Mouse (Mus musculus) megakaryocyte, embryonic 14.5 days (primary cell): Measurements from ENCODE around the gene Iqca.

Source experiments
- FLI1 ChIP-seq: IDR thresholded peaks from 2 replicates; pipeline ENCODE4 v1.6.1; 2012; ENCODE audit warnings: low read length, inconsistent platforms, mixed read lengths
- GATA1 ChIP-seq: IDR thresholded peaks from 3 replicates; pipeline ENCODE4 v1.6.1; 2012; ENCODE audit warnings: mixed read lengths, low read length, inconsistent platforms, borderline replicate concordance

DNA sequence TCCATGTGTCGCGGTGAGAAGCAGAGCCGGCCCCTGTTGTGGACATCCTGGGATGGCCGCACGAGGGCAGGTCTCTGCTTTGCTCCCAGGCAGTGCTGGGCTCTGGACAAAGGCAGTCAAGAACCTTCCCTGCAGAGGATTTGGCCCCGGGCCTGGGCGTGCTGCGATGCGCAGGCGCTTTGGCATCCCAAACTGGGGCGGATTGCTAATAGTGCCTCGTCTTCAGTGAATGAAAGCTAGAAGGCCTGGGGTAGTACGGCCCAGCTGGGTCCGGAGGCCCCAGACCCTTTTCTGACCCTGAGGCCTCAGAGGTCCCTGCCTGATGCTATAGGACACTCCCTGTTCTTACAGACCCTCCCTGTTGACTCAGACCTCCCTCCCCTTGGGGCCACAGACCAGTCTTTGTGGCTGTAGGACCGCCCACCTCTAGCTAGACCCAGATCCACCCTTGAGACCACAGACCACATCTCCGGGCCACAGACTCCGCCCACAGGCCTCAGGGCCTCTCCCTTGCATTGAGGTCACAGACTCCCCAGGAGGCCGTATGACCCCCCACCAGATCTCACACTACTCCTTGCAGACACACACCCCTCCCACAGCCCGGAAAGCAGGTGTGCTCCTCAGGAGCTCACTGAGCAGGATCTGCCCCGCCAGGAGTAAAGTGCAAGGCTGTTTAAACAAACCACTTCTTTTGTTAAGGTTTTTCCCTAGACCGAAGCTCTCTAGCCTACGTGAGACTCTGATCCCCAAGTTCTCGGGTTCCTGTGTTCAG, 49.2 kb upstream of the Iqca start:
- TF ChIP-seq GATA1 (no peak), FLI1 (no peak)
